Mouse (Mus musculus) MEL (cell line): ENCODE measurements at regions not wholly inside any gene's neighbourhood (a gene's known extent, or its start where the extent isn't known, plus 50 kb on each side); places are given as distances from the start of the nearest gene placed in this dataset.

Source experiments
- DNase-seq: peaks from one replicate; pipeline ENCODE4 v3.0.0; 2011; ENCODE audit warnings: low read depth, low spot score
- H3K27ac ChIP-seq: 2 replicates; pipeline ENCODE4 v1.5.1; 2012; ENCODE audit warnings: low read depth, mild to moderate bottlenecking, control low read depth, low read length, moderate library complexity; ENCODE audit not compliant: control insufficient read depth
- H3K27me3 ChIP-seq, 2 experiments: fragments of 150-350 bp in 1 of 2; sonication (generic) in 1 of 2; 2 replicates each; pipeline ENCODE4 v1.6.1; 2012; ENCODE audit warnings: low read length in 2 of 2, mild to moderate bottlenecking in 2 of 2, improper control_type of control experiment in 1 of 2, moderate library complexity in 1 of 2; ENCODE audit not compliant: insufficient read depth in 2 of 2, control insufficient read depth in 1 of 2
- H3K36me3 ChIP-seq, 2 experiments: 2 replicates each; pipeline ENCODE4 v1.6.1; 2012 to 2014; ENCODE audit warnings: low read length in 2 of 2, improper control_type of control experiment in 1 of 2, inconsistent platforms in 1 of 2, mild to moderate bottlenecking in 1 of 2; ENCODE audit not compliant: insufficient read depth in 2 of 2, control insufficient read depth in 1 of 2
- H3K4me1 ChIP-seq, 2 experiments: fragments of 150-350 bp in 1 of 2; sonication (generic) in 1 of 2; 2 replicates each; pipeline ENCODE4 v1.6.1; 2012; ENCODE audit warnings: low read length in 2 of 2, improper control_type of control experiment in 1 of 2, mild to moderate bottlenecking in 1 of 2; ENCODE audit not compliant: insufficient read depth in 2 of 2, control insufficient read depth in 1 of 2
- H3K4me3 ChIP-seq, 2 experiments: fragments of 150-350 bp in 1 of 2; sonication (generic) in 1 of 2; 2 replicates each; pipeline ENCODE4 v1.5.1; 2012; ENCODE audit warnings: low read depth in 2 of 2, low read length in 2 of 2, mild to moderate bottlenecking in 2 of 2, moderate library complexity in 2 of 2, control low read depth in 1 of 2, improper control_type of control experiment in 1 of 2; ENCODE audit not compliant: control insufficient read depth in 1 of 2, insufficient read depth in 1 of 2
- H3K79me2 ChIP-seq: 2 replicates; pipeline ENCODE4 v1.6.1; 2012; ENCODE audit warnings: mild to moderate bottlenecking, low read length, moderate library complexity; ENCODE audit not compliant: control insufficient read depth, poor library complexity, insufficient read depth
- H3K9ac ChIP-seq: 2 replicates; pipeline ENCODE4 v1.6.1; 2012; ENCODE audit warnings: low read depth, mild to moderate bottlenecking, control low read depth, low read length, moderate library complexity; ENCODE audit not compliant: control insufficient read depth, poor library complexity, severe bottlenecking
- H3K9me3 ChIP-seq: fragments of 150-350 bp; sonication (generic); replicated peaks from 2 replicates; pipeline ENCODE4 v1.6.1; 2012; ENCODE audit warnings: mild to moderate bottlenecking, low read length, improper control_type of control experiment, moderate library complexity; ENCODE audit not compliant: insufficient read depth
- BHLHE40 ChIP-seq: IDR thresholded peaks from 2 replicates; pipeline ENCODE4 v1.6.1; 2012; ENCODE audit warnings: low read depth, mild to moderate bottlenecking, inconsistent platforms, low read length, improper control_type of control experiment, borderline replicate concordance
- CHD1 ChIP-seq: IDR thresholded peaks from 2 replicates; pipeline ENCODE4 v1.6.1; 2012; ENCODE audit warnings: low read depth, mild to moderate bottlenecking, inconsistent platforms, low read length, improper control_type of control experiment
- CHD2 ChIP-seq: IDR thresholded peaks from 2 replicates; pipeline ENCODE4 v1.6.1; 2011; ENCODE audit warnings: low read length, improper control_type of control experiment
- CTCF ChIP-seq, 3 experiments: IDR thresholded peaks in 2 of 3; conservative IDR thresholded peaks in 1 of 3; 2 replicates each; pipeline ENCODE4 v1.5.1; 2011 to 2012; ENCODE audit warnings: low read length in 3 of 3, low read depth in 2 of 3, mild to moderate bottlenecking in 2 of 3, improper control_type of control experiment in 1 of 3, inconsistent platforms in 1 of 3, mixed read lengths in 1 of 3, moderate library complexity in 1 of 3; ENCODE audit not compliant: control insufficient read depth in 1 of 3, insufficient read depth in 1 of 3, poor library complexity in 1 of 3, severe bottlenecking in 1 of 3
- E2F4 ChIP-seq: IDR thresholded peaks from 2 replicates; pipeline ENCODE4 v1.6.1; 2011; ENCODE audit warnings: low read depth, low read length, improper control_type of control experiment, borderline replicate concordance
- ELF1 ChIP-seq: IDR thresholded peaks from 2 replicates; pipeline ENCODE4 v1.6.1; 2014; ENCODE audit warnings: low read depth, mild to moderate bottlenecking, inconsistent platforms, low read length, improper control_type of control experiment, moderate library complexity
- EP300 ChIP-seq, 2 experiments: IDR thresholded peaks; 2 replicates each; pipeline ENCODE4 v1.6.1; 2011; ENCODE audit warnings: improper control_type of control experiment in 2 of 2, low read length in 2 of 2, low read depth in 1 of 2, mild to moderate bottlenecking in 1 of 2
- ETS1 ChIP-seq: IDR thresholded peaks from 2 replicates; pipeline ENCODE4 v1.6.1; 2012; ENCODE audit warnings: low read depth, mild to moderate bottlenecking, inconsistent platforms, low read length, improper control_type of control experiment, moderate library complexity
- GABPA ChIP-seq: IDR thresholded peaks from 2 replicates; pipeline ENCODE4 v1.6.1; 2012; ENCODE audit warnings: low read depth, mild to moderate bottlenecking, inconsistent platforms, low read length, improper control_type of control experiment, moderate library complexity
- GATA1 ChIP-seq: IDR thresholded peaks from 2 replicates; pipeline ENCODE4 v1.6.1; 2011; ENCODE audit warnings: low read depth, low read length, improper control_type of control experiment
- HCFC1 ChIP-seq: IDR thresholded peaks from 2 replicates; pipeline ENCODE4 v1.6.1; 2012; ENCODE audit warnings: low read depth, mild to moderate bottlenecking, inconsistent platforms, low read length, improper control_type of control experiment, moderate library complexity
- JUND ChIP-seq: IDR thresholded peaks from 2 replicates; pipeline ENCODE4 v1.6.1; 2011; ENCODE audit warnings: low read depth, mild to moderate bottlenecking, improper control_type of control experiment, low read length
- KAT2A ChIP-seq: conservative IDR thresholded peaks from 2 replicates; pipeline ENCODE4 v1.6.1; 2012; ENCODE audit warnings: low read depth, low read length, improper control_type of control experiment, inconsistent platforms
- MAFK ChIP-seq: IDR thresholded peaks from 2 replicates; pipeline ENCODE4 v1.6.1; 2011; ENCODE audit warnings: low read depth, mild to moderate bottlenecking, low read length, improper control_type of control experiment, borderline replicate concordance
- MAX ChIP-seq: IDR thresholded peaks from 2 replicates; pipeline ENCODE4 v1.6.1; 2011; ENCODE audit warnings: low read length, improper control_type of control experiment
- MEF2A ChIP-seq: IDR thresholded peaks from 2 replicates; pipeline ENCODE4 v1.6.1; 2014; ENCODE audit warnings: low read depth, mild to moderate bottlenecking, inconsistent platforms, low read length, improper control_type of control experiment; ENCODE audit not compliant: poor library complexity, insufficient replicate concordance, severe bottlenecking; ENCODE audit errors: extremely low read depth
- MXI1 ChIP-seq: IDR thresholded peaks from 2 replicates; pipeline ENCODE4 v1.6.1; 2011; ENCODE audit warnings: mild to moderate bottlenecking, low read depth, low read length, improper control_type of control experiment
- MYB ChIP-seq: IDR thresholded peaks from 2 replicates; pipeline ENCODE4 v1.6.1; 2011; ENCODE audit warnings: mild to moderate bottlenecking, low read depth, low read length, improper control_type of control experiment
- MYC ChIP-seq: IDR thresholded peaks from 2 replicates; pipeline ENCODE4 v1.6.1; 2011; ENCODE audit warnings: low read depth, mild to moderate bottlenecking, low read length, improper control_type of control experiment, moderate library complexity
- NELFE ChIP-seq: IDR thresholded peaks from 2 replicates; pipeline ENCODE4 v1.6.1; 2011; ENCODE audit warnings: low read depth, low read length, improper control_type of control experiment
- NRF1 ChIP-seq: IDR thresholded peaks from 2 replicates; pipeline ENCODE4 v1.6.1; 2014; ENCODE audit warnings: low read depth, mild to moderate bottlenecking, inconsistent platforms, low read length, improper control_type of control experiment, moderate library complexity; ENCODE audit not compliant: poor library complexity, insufficient read depth, severe bottlenecking
- POLR2AphosphoS5 ChIP-seq: IDR thresholded peaks from 2 replicates; pipeline ENCODE4 v1.6.1; 2012; ENCODE audit warnings: low read depth, borderline replicate concordance, mild to moderate bottlenecking, inconsistent platforms, low read length, moderate library complexity, mixed read lengths
- RAD21 ChIP-seq: IDR thresholded peaks from 2 replicates; pipeline ENCODE4 v1.6.1; 2011; ENCODE audit warnings: mild to moderate bottlenecking, low read depth, low read length, improper control_type of control experiment
- RCOR1 ChIP-seq: IDR thresholded peaks from 2 replicates; pipeline ENCODE4 v1.6.1; 2012; ENCODE audit warnings: low read depth, mild to moderate bottlenecking, inconsistent platforms, low read length, improper control_type of control experiment
- SIN3A ChIP-seq: IDR thresholded peaks from 2 replicates; pipeline ENCODE4 v1.6.1; 2012; ENCODE audit warnings: low read length, improper control_type of control experiment, inconsistent platforms
- SMC3 ChIP-seq: IDR thresholded peaks from 2 replicates; pipeline ENCODE4 v1.6.1; 2011; ENCODE audit warnings: low read depth, low read length, improper control_type of control experiment
- TAL1 ChIP-seq: IDR thresholded peaks from 2 replicates; pipeline ENCODE4 v1.6.1; 2012; ENCODE audit warnings: mild to moderate bottlenecking, inconsistent platforms, low read length, moderate library complexity, mixed read lengths
- TBP ChIP-seq: IDR thresholded peaks from 2 replicates; pipeline ENCODE4 v1.8.0; 2011; ENCODE audit warnings: low read depth, low read length, improper control_type of control experiment
- TCF12 ChIP-seq: IDR thresholded peaks from 2 replicates; pipeline ENCODE4 v1.6.1; 2014; ENCODE audit warnings: low read depth, mild to moderate bottlenecking, inconsistent platforms, low read length, improper control_type of control experiment, moderate library complexity
- UBTF ChIP-seq: IDR thresholded peaks from 2 replicates; pipeline ENCODE4 v1.6.1; 2012; ENCODE audit warnings: low read depth, mild to moderate bottlenecking, inconsistent platforms, low read length, improper control_type of control experiment, moderate library complexity, borderline replicate concordance; ENCODE audit not compliant: insufficient read depth
- USF1 ChIP-seq: IDR thresholded peaks from 2 replicates; pipeline ENCODE4 v1.6.1; 2014; ENCODE audit warnings: low read depth, mild to moderate bottlenecking, inconsistent platforms, low read length, improper control_type of control experiment, moderate library complexity
- USF2 ChIP-seq, 2 experiments: IDR thresholded peaks; 2 replicates each; pipeline ENCODE4 v1.6.1; 2011 to 2012; ENCODE audit warnings: improper control_type of control experiment in 2 of 2, low read length in 2 of 2, borderline replicate concordance in 1 of 2, inconsistent platforms in 1 of 2, low read depth in 1 of 2, mild to moderate bottlenecking in 1 of 2; ENCODE audit not compliant: insufficient read depth in 1 of 2
- ZC3H11A ChIP-seq: IDR thresholded peaks from 2 replicates; pipeline ENCODE4 v1.6.1; 2012; ENCODE audit warnings: low read depth, mild to moderate bottlenecking, inconsistent platforms, low read length, improper control_type of control experiment
- ZKSCAN1 ChIP-seq: IDR thresholded peaks from 2 replicates; pipeline ENCODE4 v1.6.1; 2012; ENCODE audit warnings: low read depth, mild to moderate bottlenecking, inconsistent platforms, low read length, improper control_type of control experiment, moderate library complexity
- ZMIZ1 ChIP-seq: IDR thresholded peaks from 2 replicates; pipeline ENCODE4 v1.6.1; 2012; ENCODE audit warnings: low read depth, mild to moderate bottlenecking, inconsistent platforms, low read length, improper control_type of control experiment, moderate library complexity
- ZNF384 ChIP-seq: IDR thresholded peaks from 2 replicates; pipeline ENCODE4 v1.6.1; 2012; ENCODE audit warnings: low read depth, mild to moderate bottlenecking, inconsistent platforms, low read length, improper control_type of control experiment

DNA sequence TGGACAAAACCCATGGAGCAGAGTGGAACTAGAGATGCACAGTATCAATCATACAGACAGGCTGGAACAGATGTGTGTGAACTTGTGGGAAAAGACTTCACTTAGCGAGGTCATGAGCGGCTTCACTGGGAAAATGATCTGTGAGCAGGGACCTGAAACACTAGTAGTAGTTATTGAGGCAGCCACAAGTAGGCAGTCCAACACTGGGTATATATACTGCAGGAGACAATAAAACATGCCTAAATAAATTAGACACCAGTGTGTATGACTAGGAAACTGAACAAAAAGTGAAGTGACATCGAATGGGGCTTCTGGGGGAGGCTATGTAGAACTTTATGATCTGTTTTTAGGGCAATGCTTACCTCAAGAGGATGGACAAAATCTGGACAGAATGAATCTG lies 852.5 kb downstream of the Tbl1xr1 start:
- no peaks in the 10 kb centered on the region for H3K79me2 ChIP-seq
- peak; percentile 10 for DNase-seq
- no peaks in the 10 kb centered on the region for H3K9me3 ChIP-seq
- no peaks in the 10 kb centered on the region for H3K4me1 ChIP-seq
- no peaks in the 10 kb centered on the region for H3K27me3 ChIP-seq
- H3K27ac ChIP-seq: no peak overlapping the region
- no peak overlapping the region for H3K9ac ChIP-seq
- no peak overlapping the region for H3K4me3 ChIP-seq
- no peak for TF ChIP-seq MYC
- TF ChIP-seq MAX: no peak
- no peak for TF ChIP-seq CHD1
- TF ChIP-seq TCF12: no peak
- TF ChIP-seq JUND: no peak
- TF ChIP-seq ZNF384: no peak
- TF ChIP-seq TAL1: no peak
- TF ChIP-seq SIN3A: no peak
- no peak for TF ChIP-seq MAFK
- TF ChIP-seq USF1: no peak
- TF ChIP-seq NRF1: no peak
- TF ChIP-seq HCFC1: no peak
- no peak for TF ChIP-seq EP300 (IDR thresholded peaks at IDR 0.05; ENCODE audit: low read depth in 1 of 2, low read length in 2 of 2)
- TF ChIP-seq RAD21: peak; percentile 60
- TF ChIP-seq SMC3: peak; percentile 43
- TF ChIP-seq RCOR1: no peak
- no peak for TF ChIP-seq BHLHE40
- TF ChIP-seq ZMIZ1: no peak
- TF ChIP-seq CTCF (IDR thresholded peaks at IDR 0.05 in 2 of 3, conservative IDR thresholded peaks at IDR 0.05 in 1 of 3; ENCODE audit: control insufficient read depth in 1 of 3, insufficient read depth in 1 of 3, low read depth in 2 of 3, low read length in 3 of 3, poor library complexity in 1 of 3, severe bottlenecking in 1 of 3): peak in 1 of 3 experiments; percentile 38; a peak in 3 of 6 replicates
- no peak for TF ChIP-seq GATA1
- peak; percentile 34; the same call in 1 of the 2 replicates for TF ChIP-seq ZC3H11A
- TF ChIP-seq KAT2A: no peak
- TF ChIP-seq NELFE: no peak
- TF ChIP-seq CHD2: no peak
- no peak for TF ChIP-seq TBP
- TF ChIP-seq UBTF: no peak
- no peak for TF ChIP-seq MXI1
- no peak for TF ChIP-seq MEF2A
- no peak for TF ChIP-seq ETS1
- no peak for TF ChIP-seq ZKSCAN1
- no peak for TF ChIP-seq GABPA
- TF ChIP-seq USF2 (IDR thresholded peaks at IDR 0.05; ENCODE audit: borderline replicate concordance in 1 of 2, insufficient read depth in 1 of 2, low read depth in 1 of 2, low read length in 2 of 2): no peak
- no peak for TF ChIP-seq E2F4
- no peak for TF ChIP-seq POLR2AphosphoS5
- TF ChIP-seq MYB: no peak
- TF ChIP-seq ELF1: no peak
- H3K36me3 ChIP-seq: no peaks in the 10 kb centered on the region
